Mouse (Mus musculus) lung, adult 2 months (tissue): ENCODE data around the gene Barx1. TPM values are rescaled to one million over a fixed set of nuclear protein-coding genes. Genes with fewer than 3 reads are reported as not detected.

Source experiments
- DNase-seq: peaks from one replicate; pipeline ENCODE4 v3.0.0; 2022
- H3K4me1 ChIP-seq: fragments of 200-500 bp; 2 replicates; pipeline ENCODE4 v1.6.1; 2011; ENCODE audit warnings: low read length; ENCODE audit not compliant: control insufficient read depth, insufficient read depth
- H3K4me3 ChIP-seq: fragments of 200-500 bp; replicated peaks from 2 replicates; pipeline ENCODE3; 2011; ENCODE audit warnings: low read depth, mild to moderate bottlenecking, control low read depth, low read length; ENCODE audit errors: extremely low read depth
- CTCF ChIP-seq: fragments of 200-500 bp; IDR thresholded peaks from 2 replicates; pipeline ENCODE4 v1.5.1; 2011; ENCODE audit warnings: mild to moderate bottlenecking, low read length, control low read depth; ENCODE audit not compliant: insufficient read depth
- POLR2A ChIP-seq: fragments of 200-500 bp; IDR thresholded peaks from 2 replicates; pipeline ENCODE4 v1.6.1; 2011; ENCODE audit warnings: low read depth, mild to moderate bottlenecking, control low read depth, low read length, borderline replicate concordance; ENCODE audit errors: extremely low read depth
- WGBS: fragments of 180-500 bp; shearing (Covaris S2); methylation state at CpG from one replicate; pipeline ENCODE4 v1.1.7; 2018; 5-methylcytosine and 5-hydroxymethylcytosine counted together
- polyA plus RNA-seq: library from polyadenylated mRNA; depleted of rRNA; stranded (reverse); fragments of >200 nt; gene quantifications from 2 replicates; pipeline ENCODE4 v1.2.3, GENCODE M21; 2012

Gene Barx1
- polyA plus RNA-seq, 1 experiment, result 0.21 TPM

DNA sequence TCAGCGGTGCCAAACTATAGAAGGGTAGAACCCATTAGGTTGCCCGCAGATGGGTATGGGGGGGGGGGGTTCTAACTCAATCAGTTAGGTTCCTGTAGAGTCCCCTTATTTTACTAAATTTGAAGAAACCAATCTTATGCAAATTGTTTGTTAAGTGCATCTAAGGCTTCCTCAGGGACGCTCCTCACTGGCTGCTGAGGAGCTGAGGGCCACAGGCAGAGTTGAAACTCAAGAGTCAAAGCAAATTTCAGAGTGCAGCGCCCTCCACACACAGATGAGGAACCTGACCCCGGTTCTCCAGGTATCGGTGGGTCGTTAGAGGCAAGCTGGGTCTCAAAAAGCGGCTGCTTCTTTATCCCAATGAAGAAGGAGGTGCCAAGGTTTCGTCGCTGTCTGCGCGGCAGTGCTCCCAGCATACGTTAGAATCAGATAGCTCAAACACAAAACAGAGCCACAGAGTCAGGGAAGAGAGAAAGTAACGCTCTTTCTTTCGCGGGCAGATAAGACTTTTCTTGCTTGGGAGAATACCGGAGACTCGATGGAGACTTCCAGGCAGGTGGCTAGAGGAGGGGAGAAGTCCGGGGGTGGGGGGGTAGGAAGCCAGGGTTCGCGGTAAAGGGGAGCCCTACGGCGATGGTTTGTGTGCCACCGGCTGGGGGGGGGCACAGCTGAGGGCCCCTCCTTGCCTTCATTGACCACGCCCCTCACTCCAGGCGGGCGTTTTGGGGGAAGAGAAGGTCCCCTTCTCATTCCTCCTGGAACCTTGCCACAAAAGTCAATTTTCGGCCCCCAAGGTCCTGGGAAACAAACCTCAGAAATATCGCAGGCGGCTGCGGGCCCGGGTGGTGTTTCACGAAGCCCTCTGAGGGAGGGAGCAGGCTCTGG, 5.5 kb downstream of the Barx1 start:
- WGBS, result 6% methylated on average over 33 of the region's 33 CpGs
- H3K4me3 ChIP-seq, result no peak overlapping the region

DNA sequence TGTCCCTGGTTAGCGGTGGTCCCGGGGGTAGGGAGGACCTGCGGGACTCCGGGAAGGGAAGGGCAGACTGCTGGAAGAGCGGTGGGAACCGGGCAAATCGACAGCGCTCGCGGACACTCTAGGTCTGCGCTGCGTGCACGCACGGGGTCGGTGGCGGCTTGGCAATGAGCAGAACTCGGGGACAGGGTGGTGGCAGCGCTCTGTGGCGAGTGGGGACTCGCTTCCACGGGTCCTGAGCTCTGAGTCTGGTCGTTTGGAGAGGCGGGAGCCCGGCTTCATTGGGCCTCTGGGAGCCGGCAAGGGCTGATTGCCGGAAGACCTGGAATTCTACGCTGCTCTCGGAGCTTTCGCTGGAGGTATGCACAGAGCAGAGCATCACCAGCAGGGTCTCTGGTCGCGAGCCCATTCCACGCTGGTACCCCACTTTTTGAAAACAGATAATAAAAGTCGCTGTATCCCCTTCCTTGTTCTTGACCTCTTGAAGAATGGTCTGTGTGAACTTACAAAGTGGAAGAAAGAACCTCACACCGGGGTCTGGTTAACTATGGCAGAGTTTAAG, 6.3 kb downstream of the Barx1 start:
- no peak for DNase-seq
- 2% methylated on average over 34 of the region's 34 CpGs for WGBS
- Histone ChIP-seq H3K4me1 (peaks cover 5% of the 10 kb centered on the region), H3K4me3 (no peak overlapping the region)
- no peak for TF ChIP-seq CTCF
- no peak for TF ChIP-seq POLR2A

More for the DNA sequence above, 5.5 kb downstream of the Barx1 start:
- DNase-seq, result no peak
- peaks cover 5% of the 10 kb centered on the region for H3K4me1 ChIP-seq
- no peak for TF ChIP-seq POLR2A
- no peak for TF ChIP-seq CTCF

GRCm38 (mm10) chr13:48672312-48672840, 9.6 kb downstream of the Barx1 start:
- Histone ChIP-seq H3K4me1 (peaks cover 5% of the 10 kb centered on the region), H3K4me3 (no peak overlapping the region)
- 2% methylated on average over 24 of the region's 24 CpGs for WGBS
- no peak for DNase-seq
- no peak for TF ChIP-seq CTCF
- no peak for TF ChIP-seq POLR2A

DNA sequence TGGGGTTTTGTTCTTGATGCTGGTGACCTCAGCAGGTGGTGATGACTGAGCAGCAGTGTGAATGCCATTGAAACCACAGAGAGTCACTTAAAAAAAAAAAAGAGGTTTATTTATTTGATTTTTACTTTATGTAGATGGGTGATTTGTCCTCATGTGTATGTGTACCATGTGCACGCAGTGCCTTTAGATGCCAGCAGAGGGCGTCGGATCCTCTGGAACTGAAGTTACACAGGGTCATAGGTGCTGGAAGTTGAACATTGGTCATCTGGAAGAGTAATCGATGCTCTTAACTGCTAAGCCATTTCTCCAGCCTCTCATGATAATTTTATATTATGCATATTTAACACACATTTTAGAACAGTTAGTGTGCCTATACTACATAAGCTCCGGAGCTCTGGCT, 11.8 kb downstream of the Barx1 start:
- Histone ChIP-seq H3K4me1 (no peaks in the 10 kb centered on the region), H3K4me3 (no peak overlapping the region)
- TF ChIP-seq POLR2A, result no peak
- no peak for TF ChIP-seq CTCF
- DNase-seq, result no peak
- 83% methylated on average over 5 of the region's 5 CpGs for WGBS

DNA sequence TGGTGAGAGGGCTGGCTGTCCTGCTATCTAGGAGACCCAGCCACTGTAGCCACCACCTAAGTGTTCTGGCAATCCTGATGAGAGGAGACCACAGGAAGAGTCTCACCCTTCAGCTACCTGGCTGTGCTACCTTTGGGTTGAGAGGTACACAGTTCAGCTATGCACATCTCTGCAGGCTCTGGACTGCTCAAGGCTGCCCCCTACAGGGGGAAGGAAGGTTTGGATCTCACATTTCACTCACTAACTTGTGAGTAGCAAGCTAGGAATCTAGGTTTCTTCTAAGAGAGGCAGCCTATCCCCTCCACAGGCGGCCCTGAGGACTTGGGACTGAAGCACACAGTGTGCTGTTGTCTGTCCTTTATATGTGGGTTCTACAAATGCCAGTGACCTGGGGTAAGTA, 16.6 kb downstream of the Barx1 start:
- DNase-seq, result no peak
- 33% methylated on average over 1 of the region's 1 CpGs for WGBS
- no peaks in the 10 kb centered on the region for H3K4me1 ChIP-seq
- TF ChIP-seq POLR2A (no peak), CTCF (peak; percentile 67)
- H3K4me3 ChIP-seq, result no peak overlapping the region

DNA sequence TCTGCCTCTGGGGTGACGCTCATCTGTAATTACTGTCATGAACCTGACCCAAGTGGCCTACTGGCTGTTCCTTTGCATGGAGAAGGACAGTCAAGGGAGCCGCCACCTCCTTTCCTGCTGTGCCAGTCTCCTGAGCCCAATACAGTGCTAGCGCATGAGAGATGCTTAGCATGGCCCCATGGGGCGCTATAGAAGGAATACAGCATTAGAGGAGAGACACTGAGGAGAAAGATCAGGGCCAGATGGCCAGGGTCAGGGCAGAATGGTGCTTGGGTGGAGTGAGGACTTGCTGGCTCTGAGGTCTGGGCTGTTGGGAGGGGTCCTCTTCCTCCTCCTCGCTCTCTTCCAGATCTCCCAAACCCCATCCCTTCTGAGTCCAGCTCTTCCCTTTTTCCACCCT, 23.9 kb downstream of the Barx1 start:
- WGBS, result 57% methylated on average over 5 of the region's 5 CpGs
- DNase-seq, result no peak
- Histone ChIP-seq H3K4me3 (no peak overlapping the region), H3K4me1 (no peaks in the 10 kb centered on the region)
- TF ChIP-seq POLR2A, result no peak
- TF ChIP-seq CTCF, result no peak

- DNase-seq, result no peak
- H3K4me3 ChIP-seq, result no peak overlapping the region
- 37% methylated on average over 2 of the region's 2 CpGs for WGBS
- no peaks in the 10 kb centered on the region for H3K4me1 ChIP-seq
- TF ChIP-seq POLR2A (no peak), CTCF (no peak)
Observed at GRCm38 (mm10) chr13:48691991-48692390, 29.2 kb downstream of the Barx1 start.

- WGBS, result 24% methylated on average over 27 of the region's 27 CpGs
- Histone ChIP-seq H3K4me1 (no peaks in the 10 kb centered on the region), H3K4me3 (no peak overlapping the region)
- TF ChIP-seq POLR2A (no peak), CTCF (no peak)
- DNase-seq, result no peak
Observed at GRCm38 (mm10) chr13:48694090-48695064, 31.6 kb downstream of the Barx1 start.
